Mouse (Mus musculus): Measurements from ENCODE around the gene Slc12a7. TPM values are rescaled to one million over a fixed set of nuclear protein-coding genes. Genes with fewer than 3 reads are reported as not detected.

Slc12a7 gene
- polyA plus RNA-seq, 1 experiment from 2014 or later: 14.7 TPM

DNA sequence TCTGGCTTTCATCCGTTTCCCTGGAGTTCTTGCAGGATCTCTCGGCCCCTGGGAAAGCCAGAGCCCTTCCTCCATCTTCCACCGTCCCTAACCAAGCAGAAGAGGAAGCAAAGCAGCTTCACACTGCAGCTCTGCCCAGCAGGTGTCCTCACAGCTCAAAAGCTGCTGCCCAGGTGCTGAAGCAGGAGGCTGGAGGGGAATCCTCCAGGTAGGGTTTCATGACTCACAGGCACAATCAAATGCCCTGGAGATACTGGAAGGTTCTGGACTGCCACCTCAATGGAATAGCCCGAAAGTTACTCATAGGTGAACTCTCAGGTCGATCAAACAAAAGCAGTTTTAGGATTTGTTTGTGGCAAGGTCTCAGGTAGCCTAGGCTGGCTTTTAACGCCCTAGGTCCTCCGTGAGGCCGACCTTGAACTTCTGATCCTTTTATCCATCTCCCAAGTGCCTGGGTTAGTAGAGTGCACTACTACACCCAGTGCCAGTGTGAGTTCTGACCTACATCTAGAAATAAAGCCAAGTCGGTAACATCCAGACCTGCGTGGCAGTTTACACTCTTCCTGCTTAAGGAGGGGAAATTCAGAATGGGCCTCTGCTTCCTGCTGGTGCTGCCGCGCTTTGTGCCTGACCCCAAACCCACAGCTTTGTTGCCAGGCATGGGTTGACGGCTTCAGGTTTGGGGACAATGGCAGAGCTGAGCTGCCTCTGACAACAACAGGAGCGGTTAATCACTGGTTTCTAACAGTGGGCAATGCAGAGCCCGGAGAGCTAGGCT lies 16.0 kb downstream of the Slc12a7 start:
- no peak overlapping the region for H3K4me3 ChIP-seq (replicated peaks; ENCODE audit: low read depth, low read length)
- ATAC-seq (replicated peaks; ENCODE audit: low FRiP score, low read depth): no peak
- H3K4me2 ChIP-seq (ENCODE audit: low read length): no peak overlapping the region
- no peak overlapping the region for H3K9ac ChIP-seq (ENCODE audit: low read depth, low read length)
- no peaks in the 10 kb centered on the region for H3K27me3 ChIP-seq (ENCODE audit: insufficient read depth, low read length)
- no peaks in the 10 kb centered on the region for H3K36me3 ChIP-seq (ENCODE audit: insufficient read depth, low read length)
- no peaks in the 10 kb centered on the region for H3K4me1 ChIP-seq (replicated peaks; ENCODE audit: insufficient read depth, low read length)
- TF ChIP-seq CTCF (IDR thresholded peaks at IDR 0.05; ENCODE audit: low read depth): peak; percentile 70
- DNase-seq (ENCODE audit: low spot score): peak; percentile 19
- H3K27ac ChIP-seq: peak overlapping the region; percentile 66
- H3K9me3 ChIP-seq (replicated peaks; ENCODE audit: low read length): no peaks in the 10 kb centered on the region
- WGBS: 42% methylated on average over 15 of the region's 15 CpGs

DNA sequence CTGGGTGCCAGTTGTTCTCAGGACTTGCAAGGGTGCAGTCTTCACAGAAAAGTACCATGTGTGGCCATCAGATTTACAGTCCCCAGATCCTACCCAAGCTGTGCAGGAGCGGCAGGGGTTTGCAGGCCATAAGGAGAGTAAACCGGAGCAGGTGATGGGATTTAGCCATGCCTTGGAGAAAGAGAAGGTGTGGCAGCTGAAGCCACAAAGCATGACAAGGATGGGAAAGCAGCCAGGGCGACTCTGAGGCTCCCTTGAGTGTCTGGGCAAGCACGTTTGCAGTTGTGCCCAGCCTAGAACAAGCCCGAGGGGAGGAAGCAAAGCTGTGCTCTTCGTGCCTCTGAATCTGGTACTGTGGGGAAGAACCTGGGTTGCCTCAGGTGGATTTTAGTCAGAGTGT lies 17.5 kb downstream of the Slc12a7 start:
- no peak overlapping the region for H3K4me3 ChIP-seq (replicated peaks; ENCODE audit: low read depth, low read length)
- no peak overlapping the region for H3K4me2 ChIP-seq (ENCODE audit: low read length)
- H3K36me3 ChIP-seq (ENCODE audit: insufficient read depth, low read length): no peaks in the 10 kb centered on the region
- no peaks in the 10 kb centered on the region for H3K9me3 ChIP-seq (replicated peaks; ENCODE audit: low read length)
- H3K27ac ChIP-seq: no peak overlapping the region
- no peak for DNase-seq (ENCODE audit: low spot score)
- H3K4me1 ChIP-seq (replicated peaks; ENCODE audit: insufficient read depth, low read length): no peaks in the 10 kb centered on the region
- no peak for TF ChIP-seq CTCF (IDR thresholded peaks at IDR 0.05; ENCODE audit: low read depth)
- 64% methylated on average over 6 of the region's 6 CpGs for WGBS
- no peaks in the 10 kb centered on the region for H3K27me3 ChIP-seq (ENCODE audit: insufficient read depth, low read length)
- no peak for ATAC-seq (replicated peaks; ENCODE audit: low FRiP score, low read depth)
- H3K9ac ChIP-seq (ENCODE audit: low read depth, low read length): no peak overlapping the region

DNA sequence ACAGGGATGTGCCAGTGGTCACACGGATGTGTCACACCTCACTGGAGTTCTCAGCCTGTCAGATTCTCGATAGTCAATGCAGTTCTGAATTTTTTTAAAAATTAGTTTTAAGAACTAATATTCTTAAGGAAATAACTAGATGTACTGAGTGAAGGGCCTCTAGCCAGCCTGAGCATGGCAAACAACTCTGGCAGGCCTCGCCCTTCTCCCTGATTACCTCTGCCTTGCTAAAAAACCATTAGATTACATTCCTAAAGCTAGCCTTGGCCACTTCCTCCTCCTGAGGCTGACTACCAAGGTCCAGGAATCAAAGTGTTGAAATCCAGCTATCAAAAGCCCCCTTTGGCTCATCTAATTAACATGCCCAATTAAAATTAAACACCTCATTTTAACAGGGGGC lies 18.4 kb downstream of the Slc12a7 start:
- no peak for ATAC-seq (replicated peaks; ENCODE audit: low FRiP score, low read depth)
- Histone ChIP-seq H3K4me3 (replicated peaks; ENCODE audit: low read depth, low read length) (no peak overlapping the region), H3K36me3 (ENCODE audit: insufficient read depth, low read length) (no peaks in the 10 kb centered on the region), H3K4me2 (ENCODE audit: low read length) (no peak overlapping the region), H3K4me1 (replicated peaks; ENCODE audit: insufficient read depth, low read length) (no peaks in the 10 kb centered on the region), H3K9me3 (replicated peaks; ENCODE audit: low read length) (no peaks in the 10 kb centered on the region), H3K9ac (ENCODE audit: low read depth, low read length) (no peak overlapping the region), H3K27me3 (ENCODE audit: insufficient read depth, low read length) (no peaks in the 10 kb centered on the region), H3K27ac (no peak overlapping the region)
- 81% methylated on average over 3 of the region's 3 CpGs for WGBS
- DNase-seq (ENCODE audit: low spot score): no peak
- TF ChIP-seq CTCF (IDR thresholded peaks at IDR 0.05; ENCODE audit: low read depth): no peak

DNA sequence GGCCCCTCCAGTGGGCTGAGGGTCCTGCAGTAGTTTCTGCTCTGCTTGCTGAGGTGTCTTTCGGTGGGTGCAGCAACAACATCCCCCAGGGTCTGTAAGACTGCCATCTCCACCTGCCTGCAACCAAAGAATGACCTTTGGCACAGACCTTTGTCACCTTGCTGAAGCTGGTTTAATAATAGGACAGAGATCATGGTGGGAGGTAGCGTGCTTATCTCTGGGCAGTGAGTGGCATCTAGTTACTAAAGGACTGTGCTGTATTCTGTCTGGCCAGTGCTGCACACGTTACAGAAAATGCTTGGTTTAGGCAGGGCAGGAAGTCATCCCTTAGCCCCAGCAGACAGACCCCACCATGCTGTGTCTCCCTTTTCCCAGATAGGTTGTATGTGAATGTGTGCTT lies 22.9 kb downstream of the Slc12a7 start:
- no peak for ATAC-seq (replicated peaks; ENCODE audit: low FRiP score, low read depth)
- Histone ChIP-seq H3K36me3 (ENCODE audit: insufficient read depth, low read length) (no peaks in the 10 kb centered on the region), H3K27me3 (ENCODE audit: insufficient read depth, low read length) (no peaks in the 10 kb centered on the region), H3K4me1 (replicated peaks; ENCODE audit: insufficient read depth, low read length) (no peaks in the 10 kb centered on the region), H3K9ac (ENCODE audit: low read depth, low read length) (no peak overlapping the region), H3K9me3 (replicated peaks; ENCODE audit: low read length) (no peaks in the 10 kb centered on the region), H3K4me2 (ENCODE audit: low read length) (no peak overlapping the region), H3K27ac (no peak overlapping the region), H3K4me3 (replicated peaks; ENCODE audit: low read depth, low read length) (no peak overlapping the region)
- no peak for TF ChIP-seq CTCF (IDR thresholded peaks at IDR 0.05; ENCODE audit: low read depth)
- no peak for DNase-seq (ENCODE audit: low spot score)
- 57% methylated on average over 3 of the region's 3 CpGs for WGBS

DNA sequence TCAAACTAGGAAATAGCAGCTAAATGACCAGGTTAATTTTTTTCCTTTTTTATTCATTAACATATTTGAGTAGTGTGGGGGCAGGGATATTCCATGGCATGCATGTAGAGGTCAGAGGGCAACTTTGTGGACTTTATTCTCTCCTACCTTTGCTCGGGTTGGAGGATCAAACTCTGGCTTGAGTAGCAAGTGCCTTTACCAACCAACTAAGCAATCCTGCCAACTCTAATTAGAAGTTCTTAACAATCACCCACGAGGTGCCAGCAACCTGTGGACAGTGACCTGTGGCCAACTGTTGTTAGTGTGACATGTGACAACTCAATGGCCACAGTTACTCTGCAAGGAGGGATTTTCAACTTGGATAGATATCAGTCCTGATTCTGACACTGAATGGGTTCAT lies 24.0 kb downstream of the Slc12a7 start:
- no peak overlapping the region for H3K4me2 ChIP-seq (ENCODE audit: low read length)
- no peaks in the 10 kb centered on the region for H3K36me3 ChIP-seq (ENCODE audit: insufficient read depth, low read length)
- H3K4me1 ChIP-seq (replicated peaks; ENCODE audit: insufficient read depth, low read length): no peaks in the 10 kb centered on the region
- no peak for TF ChIP-seq CTCF (IDR thresholded peaks at IDR 0.05; ENCODE audit: low read depth)
- H3K9me3 ChIP-seq (replicated peaks; ENCODE audit: low read length): no peaks in the 10 kb centered on the region
- no peak overlapping the region for H3K9ac ChIP-seq (ENCODE audit: low read depth, low read length)
- ATAC-seq (replicated peaks; ENCODE audit: low FRiP score, low read depth): peak; percentile 74
- WGBS: 64% methylated on average over 2 of the region's 2 CpGs
- no peak for DNase-seq (ENCODE audit: low spot score)
- H3K4me3 ChIP-seq (replicated peaks; ENCODE audit: low read depth, low read length): no peak overlapping the region
- no peak overlapping the region for H3K27ac ChIP-seq
- no peaks in the 10 kb centered on the region for H3K27me3 ChIP-seq (ENCODE audit: insufficient read depth, low read length)

DNA sequence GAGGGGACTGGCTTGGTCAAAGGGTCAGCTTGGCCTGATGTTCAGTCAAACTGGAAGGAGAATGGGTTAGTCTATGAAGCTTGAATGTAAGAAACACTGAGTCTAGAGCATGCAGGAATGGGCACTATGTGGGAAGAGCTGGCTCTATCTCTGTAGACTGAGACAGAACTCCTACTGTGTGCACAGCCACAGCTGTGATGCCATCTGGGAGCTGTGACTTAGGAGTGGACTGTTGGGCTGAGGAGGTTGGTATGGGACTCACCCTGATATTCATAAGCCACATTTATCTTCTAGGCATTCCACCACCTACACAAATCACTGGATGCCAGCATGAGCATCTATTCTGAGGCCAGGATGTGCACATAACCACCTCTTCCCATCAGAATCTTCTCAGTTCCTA lies 24.5 kb downstream of the Slc12a7 start:
- DNase-seq (ENCODE audit: low spot score) (no peak), ATAC-seq (replicated peaks; ENCODE audit: low FRiP score, low read depth) (peak; percentile 12; the same call in 1 of the 2 replicates)
- H3K4me1 ChIP-seq (replicated peaks; ENCODE audit: insufficient read depth, low read length): no peaks in the 10 kb centered on the region
- no peaks in the 10 kb centered on the region for H3K9me3 ChIP-seq (replicated peaks; ENCODE audit: low read length)
- TF ChIP-seq CTCF (IDR thresholded peaks at IDR 0.05; ENCODE audit: low read depth): no peak
- H3K4me2 ChIP-seq (ENCODE audit: low read length): no peak overlapping the region
- no peak overlapping the region for H3K27ac ChIP-seq
- no peaks in the 10 kb centered on the region for H3K36me3 ChIP-seq (ENCODE audit: insufficient read depth, low read length)
- H3K9ac ChIP-seq (ENCODE audit: low read depth, low read length): no peak overlapping the region
- no peak overlapping the region for H3K4me3 ChIP-seq (replicated peaks; ENCODE audit: low read depth, low read length)
- H3K27me3 ChIP-seq (ENCODE audit: insufficient read depth, low read length): no peaks in the 10 kb centered on the region

DNA sequence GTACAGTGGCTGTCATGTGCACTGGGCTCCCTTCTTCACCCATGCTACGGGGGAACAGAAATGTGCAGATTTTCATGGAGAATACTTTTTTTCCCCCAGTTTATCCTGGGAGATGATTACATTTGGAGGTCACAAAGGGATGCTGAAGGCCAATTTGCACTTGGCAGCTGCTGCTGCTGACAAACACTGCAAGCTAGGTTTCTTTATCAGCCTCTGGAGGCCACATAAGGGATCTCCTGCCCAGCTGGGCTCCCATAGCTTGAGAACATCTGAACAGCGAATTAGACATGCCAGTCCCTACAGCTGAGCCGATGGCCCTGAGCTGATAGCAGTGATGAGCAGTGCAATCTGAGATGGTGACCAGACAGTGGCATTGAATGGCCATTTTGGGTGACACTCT lies 26.7 kb downstream of the Slc12a7 start:
- no peak for ATAC-seq (replicated peaks; ENCODE audit: low FRiP score, low read depth)
- 91% methylated on average over 3 of the region's 3 CpGs for WGBS

More for the DNA sequence above, 26.7 kb downstream of the Slc12a7 start:
- no peaks in the 10 kb centered on the region for H3K4me1 ChIP-seq (replicated peaks; ENCODE audit: insufficient read depth, low read length)
- H3K4me3 ChIP-seq (replicated peaks; ENCODE audit: low read depth, low read length): no peak overlapping the region
- no peak for TF ChIP-seq CTCF (IDR thresholded peaks at IDR 0.05; ENCODE audit: low read depth)
- H3K36me3 ChIP-seq (ENCODE audit: insufficient read depth, low read length): no peaks in the 10 kb centered on the region
- no peak for DNase-seq (ENCODE audit: low spot score)
- H3K27ac ChIP-seq: no peak overlapping the region
- no peak overlapping the region for H3K4me2 ChIP-seq (ENCODE audit: low read length)
- H3K27me3 ChIP-seq (ENCODE audit: insufficient read depth, low read length): no peaks in the 10 kb centered on the region
- no peaks in the 10 kb centered on the region for H3K9me3 ChIP-seq (replicated peaks; ENCODE audit: low read length)
- no peak overlapping the region for H3K9ac ChIP-seq (ENCODE audit: low read depth, low read length)
